Mouse (Mus musculus) spleen, postnatal 10 days (tissue): ENCODE results near the gene Mettl1.

Experiments
- DNase-seq, 2 experiments: peaks; one replicate each; pipeline ENCODE4 v3.0.0; 2021 to 2022; ENCODE audit warnings: low spot score in 2 of 2

The Mettl1 gene

GRCm38 (mm10) chr10:127085052-127085451 is 43.8 kb downstream of the Mettl1 start:
- no peak for DNase-seq

- no peak for DNase-seq
Observed at GRCm38 (mm10) chr10:127085633-127086032, 44.4 kb downstream of the Mettl1 start.

- no peak for DNase-seq
Observed at GRCm38 (mm10) chr10:127090560-127091411, 49.6 kb downstream of the Mettl1 start.

GRCm38 (mm10) chr10:127091507-127092396 is 50.5 kb downstream of the Mettl1 start:
- DNase-seq: no peak

GRCm38 (mm10) chr10:127092742-127093141 is 51.5 kb downstream of the Mettl1 start:
- DNase-seq: no peak

- no peak for DNase-seq
Observed at GRCm38 (mm10) chr10:127094382-127094802, 53.2 kb downstream of the Mettl1 start.
